Mouse (Mus musculus) midbrain, embryonic 14.5 days (tissue): ENCODE measurements around the gene Fxyd1. TPM values are rescaled to one million over a fixed set of nuclear protein-coding genes. Genes with fewer than 3 reads are reported as not detected.

Source experiments
- ATAC-seq: fragments of 200-750 bp; cut with Nextera tagmentation; 2 replicates; pipeline ENCODE4 v1.8.0; 2017; ENCODE audit warnings: moderate number of reproducible peaks, moderate library complexity; ENCODE audit not compliant: low FRiP score, low TSS enrichment
- DNase-seq: peaks from one replicate; pipeline ENCODE4 v3.0.0-alpha.2; 2015
- H3K27ac ChIP-seq: fragments of 300-500 bp; sonication (generic); replicated peaks from 2 replicates; pipeline ENCODE4 v1.5.1; 2014; ENCODE audit warnings: mild to moderate bottlenecking, low read depth, low read length, moderate library complexity
- H3K27me3 ChIP-seq: fragments of 300-500 bp; sonication (generic); 2 replicates; pipeline ENCODE4 v1.6.1; 2014; ENCODE audit warnings: low read length, control low read depth, mixed read lengths; ENCODE audit not compliant: control insufficient read depth, insufficient read depth
- H3K36me3 ChIP-seq: fragments of 300-500 bp; sonication (generic); 2 replicates; pipeline ENCODE4 v1.6.1; 2014; ENCODE audit warnings: low read length, control low read depth; ENCODE audit not compliant: control insufficient read depth, insufficient read depth
- H3K4me1 ChIP-seq: fragments of 300-500 bp; sonication (generic); 2 replicates; pipeline ENCODE4 v1.6.1; 2014; ENCODE audit warnings: mild to moderate bottlenecking, antibody characterized with exemption, low read length, control low read depth; ENCODE audit not compliant: control insufficient read depth, insufficient read depth
- H3K4me2 ChIP-seq: fragments of 300-500 bp; sonication (generic); 2 replicates; pipeline ENCODE4 v1.6.1; 2014; ENCODE audit warnings: mild to moderate bottlenecking, low read length, moderate library complexity
- H3K4me3 ChIP-seq: fragments of 300-500 bp; sonication (generic); replicated peaks from 2 replicates; pipeline ENCODE4 v1.5.1; 2014; ENCODE audit warnings: low read depth, low read length
- H3K9ac ChIP-seq: fragments of 300-500 bp; sonication (generic); replicated peaks from 2 replicates; pipeline ENCODE4 v1.6.1; 2014; ENCODE audit warnings: mild to moderate bottlenecking, low read length, moderate library complexity
- H3K9me3 ChIP-seq: fragments of 300-500 bp; sonication (generic); 2 replicates; pipeline ENCODE4 v1.6.1; 2016; ENCODE audit warnings: low read length, control low read depth, mixed read lengths; ENCODE audit not compliant: control insufficient read depth
- WGBS: fragments of 180-500 bp; shearing (Covaris S2); extraction: QIAGEN DNeasy Blood & Tissue Kit; methylation state at CpG from one replicate; pipeline ENCODE4 v1.1.7; 2014; 5-methylcytosine and 5-hydroxymethylcytosine counted together
- polyA plus RNA-seq: library from polyadenylated mRNA; unstranded; fragments of >200 nt; fragmentation: Nextera tagmentation; extraction: Ambion mirVana; gene quantifications from 2 replicates; pipeline ENCODE4 v1.2.1, GENCODE M21; 2014

Gene Fxyd1
- polyA plus RNA-seq, 1 experiment from 2014 or later = 9.0 TPM

GRCm38 (mm10) chr7:31073546-31073945, 16.5 kb upstream of the Fxyd1 start:
- ATAC-seq (no peak), DNase-seq (no peak)
- Histone ChIP-seq H3K9me3 (no peaks in the 10 kb centered on the region), H3K9ac (no peak overlapping the region), H3K27me3 (no peaks in the 10 kb centered on the region), H3K4me3 (no peak overlapping the region), H3K36me3 (no peaks in the 10 kb centered on the region), H3K4me2 (no peak overlapping the region), H3K4me1 (no peaks in the 10 kb centered on the region), H3K27ac (no peak overlapping the region)

GRCm38 (mm10) chr7:31072326-31072725, 15.3 kb upstream of the Fxyd1 start:
- Histone ChIP-seq H3K9me3 (no peaks in the 10 kb centered on the region), H3K4me3 (no peak overlapping the region), H3K4me2 (no peak overlapping the region), H3K27ac (no peak overlapping the region), H3K36me3 (no peaks in the 10 kb centered on the region), H3K27me3 (no peaks in the 10 kb centered on the region), H3K4me1 (no peaks in the 10 kb centered on the region), H3K9ac (no peak overlapping the region)
- ATAC-seq (no peak), DNase-seq (no peak)
- 65% methylated on average over 9 of the region's 9 CpGs for WGBS

GRCm38 (mm10) chr7:31070324-31070723, 13.3 kb upstream of the Fxyd1 start:
- Histone ChIP-seq H3K9me3 (no peaks in the 10 kb centered on the region), H3K36me3 (no peaks in the 10 kb centered on the region), H3K27ac (no peak overlapping the region), H3K27me3 (no peaks in the 10 kb centered on the region), H3K9ac (no peak overlapping the region), H3K4me3 (no peak overlapping the region), H3K4me1 (no peaks in the 10 kb centered on the region), H3K4me2 (no peak overlapping the region)
- WGBS = 81% methylated on average over 6 of the region's 6 CpGs
- ATAC-seq = no peak
- no peak for DNase-seq

- Histone ChIP-seq H3K36me3 (no peaks in the 10 kb centered on the region), H3K27me3 (no peaks in the 10 kb centered on the region), H3K27ac (no peak overlapping the region), H3K4me1 (no peaks in the 10 kb centered on the region), H3K4me2 (no peak overlapping the region), H3K9ac (no peak overlapping the region), H3K4me3 (no peak overlapping the region), H3K9me3 (no peaks in the 10 kb centered on the region)
- DNase-seq (no peak), ATAC-seq (no peak)
- WGBS = 87% methylated on average over 14 of the region's 14 CpGs
Measured at GRCm38 (mm10) chr7:31069491-31069890, 12.5 kb upstream of the Fxyd1 start.

GRCm38 (mm10) chr7:31067836-31068235, 10.8 kb upstream of the Fxyd1 start:
- H3K4me3 ChIP-seq = no peak overlapping the region
- DNase-seq = peak; percentile 48
- no peak overlapping the region for H3K27ac ChIP-seq
- no peak for ATAC-seq
- no peaks in the 10 kb centered on the region for H3K27me3 ChIP-seq
- no peaks in the 10 kb centered on the region for H3K9me3 ChIP-seq
- H3K9ac ChIP-seq = no peak overlapping the region
- no peak overlapping the region for H3K4me2 ChIP-seq
- H3K36me3 ChIP-seq = no peaks in the 10 kb centered on the region
- H3K4me1 ChIP-seq = no peaks in the 10 kb centered on the region
- 41% methylated on average over 5 of the region's 5 CpGs for WGBS

- Histone ChIP-seq H3K9ac (no peak overlapping the region), H3K4me1 (no peaks in the 10 kb centered on the region), H3K4me3 (no peak overlapping the region), H3K27ac (no peak overlapping the region), H3K9me3 (no peaks in the 10 kb centered on the region), H3K4me2 (no peak overlapping the region), H3K36me3 (no peaks in the 10 kb centered on the region), H3K27me3 (no peaks in the 10 kb centered on the region)
- ATAC-seq (no peak), DNase-seq (no peak)
- 92% methylated on average over 12 of the region's 12 CpGs for WGBS
Measured at GRCm38 (mm10) chr7:31063074-31063560, 6.1 kb upstream of the Fxyd1 start.

GRCm38 (mm10) chr7:31060621-31061010, 3.6 kb upstream of the Fxyd1 start:
- no peaks in the 10 kb centered on the region for H3K4me1 ChIP-seq
- no peak overlapping the region for H3K4me2 ChIP-seq
- H3K36me3 ChIP-seq = no peaks in the 10 kb centered on the region
- H3K27ac ChIP-seq = no peak overlapping the region
- H3K9me3 ChIP-seq = no peaks in the 10 kb centered on the region
- 86% methylated on average over 7 of the region's 7 CpGs for WGBS
- H3K9ac ChIP-seq = no peak overlapping the region
- no peak overlapping the region for H3K4me3 ChIP-seq
- DNase-seq = no peak
- no peaks in the 10 kb centered on the region for H3K27me3 ChIP-seq
- ATAC-seq = no peak

GRCm38 (mm10) chr7:31059919-31060620, 3.1 kb upstream of the Fxyd1 start:
- DNase-seq (no peak), ATAC-seq (no peak)
- Histone ChIP-seq H3K27ac (no peak overlapping the region), H3K4me1 (no peaks in the 10 kb centered on the region), H3K36me3 (no peaks in the 10 kb centered on the region), H3K9ac (no peak overlapping the region), H3K27me3 (no peaks in the 10 kb centered on the region), H3K9me3 (no peaks in the 10 kb centered on the region), H3K4me3 (no peak overlapping the region), H3K4me2 (no peak overlapping the region)
- WGBS = 56% methylated on average over 11 of the region's 11 CpGs

- no peak within 1 kb of the TSS for H3K4me2 ChIP-seq
- no peaks in the 10 kb centered on the region for H3K9me3 ChIP-seq
- H3K27me3 ChIP-seq = peaks cover under 1% of the 10 kb centered on the region; the same call in 1 of the 2 replicates
- no peak within 1 kb of the TSS for H3K9ac ChIP-seq
- H3K27ac ChIP-seq = no peak within 1 kb of the TSS
- H3K4me1 ChIP-seq = no peaks in the 10 kb centered on the region
- DNase-seq (peak; percentile 66), ATAC-seq (peak; percentile 40; the same call in 1 of the 2 replicates)
- no peaks in the 10 kb centered on the region for H3K36me3 ChIP-seq
- WGBS = 6% methylated on average over 2 of the region's 2 CpGs
- H3K4me3 ChIP-seq = no peak within 1 kb of the TSS
Measured at GRCm38 (mm10) chr7:31059108-31059507, 2.1 kb upstream of the Fxyd1 start, which contains the start of gene Lgi4. Gene Lgi4 (plus strand): TSS chr7:31059342.
